ENCODE assay signal across 19 mouse cellular contexts in the genomic region with DNA sequence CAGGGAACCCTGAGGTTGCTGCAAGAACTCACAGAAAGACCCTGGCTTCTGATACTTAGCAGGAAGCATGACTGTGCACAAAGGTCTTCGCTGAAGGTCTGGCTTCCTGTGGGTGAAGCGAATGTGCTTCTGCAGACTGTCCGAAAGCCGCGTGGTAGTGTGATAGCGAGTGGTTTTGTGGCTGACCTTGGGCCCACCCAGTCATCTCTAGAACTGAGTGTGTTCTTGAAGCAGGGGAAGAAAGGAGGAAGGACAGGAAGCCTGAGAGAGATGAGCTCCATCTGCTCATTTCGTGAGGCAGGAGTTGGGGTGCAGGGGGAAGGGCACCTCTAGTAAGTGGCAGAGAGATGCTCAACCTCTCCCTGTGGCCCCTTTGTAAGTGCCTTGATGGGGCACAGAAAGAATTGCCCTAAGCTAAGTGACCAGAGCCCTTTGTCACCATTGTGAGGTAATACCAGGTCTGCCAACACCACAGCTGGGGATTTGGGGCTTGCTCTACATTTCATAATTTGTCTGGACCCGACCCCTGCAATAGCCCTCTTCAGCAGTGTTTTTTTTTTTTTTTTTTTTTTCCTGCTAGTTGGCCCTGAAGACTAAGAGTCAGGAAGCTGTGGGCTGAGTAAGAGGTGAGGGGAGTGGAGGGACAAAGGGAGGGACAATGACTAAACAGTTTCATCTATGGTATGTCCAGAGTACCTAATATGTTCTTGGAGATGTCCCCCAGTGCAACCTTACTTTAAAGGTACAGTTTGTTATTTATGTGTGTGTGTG. TPM values are rescaled to one million over a fixed set of nuclear protein-coding genes. Genes with fewer than 3 reads are reported as not detected.
DNase-seq lines count a peak whose midpoint lies in the region; ATAC-seq lines count a peak whose summit lies in the region.
"Had no signal": no experiment of that assay in that cellular context is flagged by ENCODE, and none has a peak within 500 bp of the region (broad histone marks: within the 10 kb centered on the region; RNA-seq: fewer than 3 reads in every experiment).

No protein-coding gene starts in this region.

- H3K4me3 ChIP-seq in forebrain, embryonic 16.5 days (replicated peaks; ENCODE audit: low read length): no peak overlapping the region
- H3K4me3 ChIP-seq: kidney, embryonic 15.5 days; layer of hippocampus, adult 2 months; midbrain, embryonic 15.5 days had no signal

- DNase-seq in 416B (ENCODE audit: low read depth): peak; percentile 99
- no peak for DNase-seq in layer of hippocampus, adult 11-12 months (ENCODE audit: low spot score)
- DNase-seq in right cerebral cortex, postnatal 14 days: no peak
- DNase-seq: adrenal gland, postnatal 14 days; cerebellum, postnatal 25 days; lung, postnatal 36 days had no signal

- peak; percentile 51 for ATAC-seq in CD4-positive, CD25-positive, alpha-beta regulatory T cell, adult 4 months
- ATAC-seq in granulocyte monocyte progenitor cell, adult 5-6 weeks (replicated peaks; ENCODE audit: poor library complexity, severe bottlenecking): peak; percentile 73
- 0 out of 2 replicates have a peak, but pooled peaks have one; percentile 46 for ATAC-seq in megakaryocyte-erythroid progenitor cell, adult 5-6 weeks (replicated peaks; ENCODE audit: low FRiP score, low TSS enrichment, poor library complexity, severe bottlenecking)
- ATAC-seq in forebrain, embryonic 16.5 days: no peak
- ATAC-seq: hindbrain, postnatal 0 days; midbrain, embryonic 15.5 days had no signal

- no peaks in the 10 kb centered on the region for H3K9me3 ChIP-seq in forebrain, embryonic 16.5 days (ENCODE audit: control insufficient read depth, low read length)
- H3K9me3 ChIP-seq: kidney, embryonic 15.5 days; midbrain, embryonic 15.5 days had no signal

- no peak overlapping the region for H3K4me2 ChIP-seq in forebrain, embryonic 16.5 days (ENCODE audit: low read length)
- H3K4me2 ChIP-seq: kidney, embryonic 15.5 days; midbrain, embryonic 15.5 days had no signal

- no peak overlapping the region for H3K9ac ChIP-seq in forebrain, embryonic 16.5 days (replicated peaks; ENCODE audit: low read depth, low read length)
- H3K9ac ChIP-seq: kidney, embryonic 15.5 days; midbrain, embryonic 15.5 days had no signal

- H3K4me1 ChIP-seq in forebrain, embryonic 16.5 days (replicated peaks; ENCODE audit: control insufficient read depth, insufficient read depth, low read length): no peaks in the 10 kb centered on the region
- H3K4me1 ChIP-seq: kidney, embryonic 15.5 days; midbrain, embryonic 15.5 days had no signal

- H3K27me3 ChIP-seq in forebrain, embryonic 16.5 days (replicated peaks; ENCODE audit: control insufficient read depth, insufficient read depth, low read length): no peaks in the 10 kb centered on the region
- H3K27me3 ChIP-seq: midbrain, embryonic 15.5 days had no signal

- no peak overlapping the region for H3K27ac ChIP-seq in forebrain, embryonic 16.5 days (ENCODE audit: low read length)
- H3K27ac ChIP-seq: hindbrain, postnatal 0 days; kidney, embryonic 15.5 days; layer of hippocampus, adult 2 months; midbrain, embryonic 15.5 days had no signal

- 84% methylated on average over 8 of the region's 8 CpGs for WGBS in forebrain, embryonic 16.5 days

- no peaks in the 10 kb centered on the region for H3K36me3 ChIP-seq in forebrain, embryonic 16.5 days (ENCODE audit: control insufficient read depth, insufficient read depth)
- H3K36me3 ChIP-seq: kidney, embryonic 15.5 days; midbrain, embryonic 15.5 days had no signal

RNA-seq across cellular contexts. Expression of a gene that starts 6.2 kb away (rescaled TPM):
- 1 to 10 TPM; 2.5 to 2.9 TPM for polyA plus RNA-seq in CD4-positive, CD25-positive, alpha-beta regulatory T cell, adult 4 months (2017; shearing (Covaris generic))
- total RNA-seq in granulocyte monocyte progenitor cell, adult 5-6 weeks (2014; fragmentation: Nextera tagmentation): 52.6 and 53.3 TPM in 2 replicates
- total RNA-seq in granulocyte monocyte progenitor cell, adult 5-6 weeks (2017): 11.4 and 12.9 TPM in 2 replicates
- 6.9 and 9.1 TPM in 2 replicates for total RNA-seq in megakaryocyte-erythroid progenitor cell, adult 5-6 weeks (2014; fragmentation: Nextera tagmentation)
- 3.0 and 8.3 TPM in 2 replicates for total RNA-seq in megakaryocyte-erythroid progenitor cell, adult 5-6 weeks (2017)
- polyA plus RNA-seq in forebrain, embryonic 16.5 days (2015; fragmentation: Nextera tagmentation; extraction: Ambion mirVana): 2.2 and 3.3 TPM in 2 replicates

RNA-seq across cellular contexts. Expression of a gene that starts 13.0 kb away (rescaled TPM):
- not detected for polyA plus RNA-seq in CD4-positive, CD25-positive, alpha-beta regulatory T cell, adult 4 months (2017; shearing (Covaris generic))
- total RNA-seq in granulocyte monocyte progenitor cell, adult 5-6 weeks (2014; fragmentation: Nextera tagmentation): 6.5 and 7.6 TPM in 2 replicates
- total RNA-seq in granulocyte monocyte progenitor cell, adult 5-6 weeks (2017): 1.9 and 2.8 TPM in 2 replicates
- total RNA-seq in megakaryocyte-erythroid progenitor cell, adult 5-6 weeks (2014; fragmentation: Nextera tagmentation): not detected in 2 replicates
- total RNA-seq in megakaryocyte-erythroid progenitor cell, adult 5-6 weeks (2017): not detected in 2 replicates
- polyA plus RNA-seq in forebrain, embryonic 16.5 days (2015; fragmentation: Nextera tagmentation; extraction: Ambion mirVana): 0.16 and 0.46 TPM in 2 replicates

RNA-seq across cellular contexts. Expression of a gene that starts 46.4 kb away (rescaled TPM):
- polyA plus RNA-seq in CD4-positive, CD25-positive, alpha-beta regulatory T cell, adult 4 months (2017; shearing (Covaris generic)): under 1 TPM; 0.36 to 0.58 TPM
- not detected in 2 replicates for total RNA-seq in granulocyte monocyte progenitor cell, adult 5-6 weeks (2014; fragmentation: Nextera tagmentation)
- not detected in 2 replicates for total RNA-seq in granulocyte monocyte progenitor cell, adult 5-6 weeks (2017)
- not detected in 2 replicates for total RNA-seq in megakaryocyte-erythroid progenitor cell, adult 5-6 weeks (2014; fragmentation: Nextera tagmentation)
- total RNA-seq in megakaryocyte-erythroid progenitor cell, adult 5-6 weeks (2017): not detected in 2 replicates
- not detected in 2 replicates for polyA plus RNA-seq in forebrain, embryonic 16.5 days (2015; fragmentation: Nextera tagmentation; extraction: Ambion mirVana)
- total RNA-seq: adrenal gland, postnatal 14 days; hindbrain, postnatal 0 days; layer of hippocampus, adult 2 months; left cerebral cortex, adult 8-10 months had no signal
- polyA plus RNA-seq: embryonic facial prominence, embryonic 11.5 days; heart, embryonic 16.5 days; hindbrain, postnatal 0 days; kidney, embryonic 15.5 days; limb, embryonic 14.5 days; midbrain, embryonic 15.5 days; neural tube, embryonic 14.5 days had no signal
